Mouse (Mus musculus) lung, postnatal 0 days (tissue): Measurements from ENCODE around the gene Pax8. TPM values are rescaled to one million over a fixed set of nuclear protein-coding genes. Genes with fewer than 3 reads are reported as not detected.

ENCODE experiments used
- ATAC-seq: fragments of 200-750 bp; cut with Nextera tagmentation; 2 replicates; pipeline ENCODE4 v1.8.0; 2017; ENCODE audit warnings: moderate library complexity
- DNase-seq: peaks from one replicate; pipeline ENCODE4 v3.0.0-alpha.2; 2016; ENCODE audit warnings: low spot score
- H3K27ac ChIP-seq: fragments of 300-500 bp; sonication (generic); 2 replicates; pipeline ENCODE4 v1.5.1; 2014; ENCODE audit warnings: antibody characterized with exemption, mild to moderate bottlenecking, low read length, mixed read lengths
- H3K27me3 ChIP-seq: fragments of 300-500 bp; sonication (generic); replicated peaks from 2 replicates; pipeline ENCODE4 v1.6.1; 2014; ENCODE audit warnings: low read length, mixed read lengths; ENCODE audit not compliant: insufficient read depth
- H3K36me3 ChIP-seq: fragments of 300-500 bp; sonication (generic); 2 replicates; pipeline ENCODE4 v1.6.1; 2014; ENCODE audit warnings: low read length, mixed read lengths; ENCODE audit not compliant: insufficient read depth
- H3K4me1 ChIP-seq: fragments of 300-500 bp; sonication (generic); 2 replicates; pipeline ENCODE4 v1.6.1; 2014; ENCODE audit warnings: antibody characterized with exemption, low read depth, low read length, mixed read lengths; ENCODE audit not compliant: insufficient read depth
- H3K4me2 ChIP-seq: fragments of 300-500 bp; sonication (generic); replicated peaks from 2 replicates; pipeline ENCODE4 v1.6.1; 2014; ENCODE audit warnings: low read depth, mild to moderate bottlenecking, low read length, moderate library complexity, mixed read lengths
- H3K4me3 ChIP-seq: fragments of 300-500 bp; sonication (generic); 2 replicates; pipeline ENCODE4 v1.5.1; 2014; ENCODE audit warnings: low read depth, low read length
- H3K9ac ChIP-seq: fragments of 300-500 bp; sonication (generic); replicated peaks from 2 replicates; pipeline ENCODE4 v1.6.1; 2014; ENCODE audit warnings: low read depth, mild to moderate bottlenecking
- H3K9me3 ChIP-seq: fragments of 300-500 bp; sonication (generic); 2 replicates; pipeline ENCODE4 v1.6.1; 2016; ENCODE audit warnings: low read length, mixed read lengths
- CTCF ChIP-seq: IDR thresholded peaks from 2 replicates; pipeline ENCODE4 v1.5.1; 2016; ENCODE audit warnings: antibody characterized with exemption, mild to moderate bottlenecking
- EP300 ChIP-seq: IDR thresholded peaks from 2 replicates; pipeline ENCODE4 v1.6.1; 2016; ENCODE audit warnings: antibody characterized with exemption, mild to moderate bottlenecking, control low read depth
- WGBS: fragments of 180-500 bp; shearing (Covaris S2); extraction: QIAGEN DNeasy Blood & Tissue Kit; methylation state at CpG from one replicate; pipeline ENCODE4 v1.1.7; 2014; 5-methylcytosine and 5-hydroxymethylcytosine counted together
- polyA plus RNA-seq: library from polyadenylated mRNA; unstranded; fragments of >200 nt; fragmentation: Nextera tagmentation; extraction: Ambion mirVana; gene quantifications from 2 replicates; pipeline ENCODE4 v1.2.1, GENCODE M21; 2015

Gene Pax8
- polyA plus RNA-seq, 1 experiment from 2014 or later: not detected

GRCm38 (mm10) chr2:24441899-24442298, 33.5 kb downstream of the Pax8 start:
- no peak for TF ChIP-seq CTCF
- no peaks in the 10 kb centered on the region for H3K9me3 ChIP-seq

GRCm38 (mm10) chr2:24440056-24440455, 35.3 kb downstream of the Pax8 start:
- Histone ChIP-seq H3K36me3 (no peaks in the 10 kb centered on the region), H3K27me3 (no peaks in the 10 kb centered on the region), H3K4me1 (no peaks in the 10 kb centered on the region), H3K4me2 (no peak overlapping the region), H3K4me3 (no peak overlapping the region), H3K9me3 (no peaks in the 10 kb centered on the region), H3K27ac (no peak overlapping the region), H3K9ac (no peak overlapping the region)
- ATAC-seq (peak; percentile 78), DNase-seq (peak; percentile 44)
- 57% methylated on average over 2 of the region's 2 CpGs for WGBS
- TF ChIP-seq CTCF: no peak
- peak; percentile 91 for TF ChIP-seq EP300

More at GRCm38 (mm10) chr2:24441899-24442298, 33.5 kb downstream of the Pax8 start:
- Histone ChIP-seq H3K36me3 (no peaks in the 10 kb centered on the region), H3K9ac (no peak overlapping the region), H3K4me1 (no peaks in the 10 kb centered on the region), H3K4me3 (no peak overlapping the region), H3K27ac (no peak overlapping the region), H3K27me3 (no peaks in the 10 kb centered on the region), H3K4me2 (no peak overlapping the region)
- ATAC-seq: no peak
- DNase-seq: no peak

GRCm38 (mm10) chr2:24435699-24436098, 39.7 kb downstream of the Pax8 start:
- H3K4me3 ChIP-seq: no peak overlapping the region
- no peaks in the 10 kb centered on the region for H3K4me1 ChIP-seq
- H3K9ac ChIP-seq: no peak overlapping the region
- no peak overlapping the region for H3K27ac ChIP-seq
- TF ChIP-seq EP300 (no peak), CTCF (no peak)
- H3K4me2 ChIP-seq: no peak overlapping the region
- H3K9me3 ChIP-seq: no peaks in the 10 kb centered on the region
- no peaks in the 10 kb centered on the region for H3K36me3 ChIP-seq
- DNase-seq: no peak
- no peaks in the 10 kb centered on the region for H3K27me3 ChIP-seq
- no peak for ATAC-seq
- WGBS: 48% methylated on average over 11 of the region's 11 CpGs

- TF ChIP-seq EP300 (no peak), CTCF (no peak)
- Histone ChIP-seq H3K27me3 (no peaks in the 10 kb centered on the region), H3K36me3 (no peaks in the 10 kb centered on the region), H3K9ac (no peak overlapping the region), H3K27ac (no peak overlapping the region), H3K9me3 (no peaks in the 10 kb centered on the region), H3K4me1 (no peaks in the 10 kb centered on the region), H3K4me3 (no peak overlapping the region), H3K4me2 (no peak overlapping the region)
- ATAC-seq (no peak), DNase-seq (no peak)
- WGBS: 73% methylated on average over 2 of the region's 2 CpGs
Observed at GRCm38 (mm10) chr2:24434670-24435069, 40.7 kb downstream of the Pax8 start.

GRCm38 (mm10) chr2:24429806-24430205, 45.6 kb downstream of the Pax8 start:
- DNase-seq (no peak), ATAC-seq (no peak)
- no peak for TF ChIP-seq EP300
- TF ChIP-seq CTCF: no peak
- H3K9me3 ChIP-seq: no peaks in the 10 kb centered on the region
- H3K27ac ChIP-seq: no peak overlapping the region
- no peak overlapping the region for H3K9ac ChIP-seq
- WGBS: 68% methylated on average over 4 of the region's 4 CpGs
- H3K4me1 ChIP-seq: no peaks in the 10 kb centered on the region
- no peaks in the 10 kb centered on the region for H3K36me3 ChIP-seq
- H3K27me3 ChIP-seq: no peaks in the 10 kb centered on the region
- H3K4me3 ChIP-seq: no peak overlapping the region
- H3K4me2 ChIP-seq: no peak overlapping the region

GRCm38 (mm10) chr2:24427866-24428675, 47.3 kb downstream of the Pax8 start:
- Histone ChIP-seq H3K4me2 (no peak overlapping the region), H3K27me3 (no peaks in the 10 kb centered on the region), H3K4me3 (no peak overlapping the region), H3K9ac (no peak overlapping the region), H3K4me1 (no peaks in the 10 kb centered on the region), H3K27ac (no peak overlapping the region), H3K36me3 (no peaks in the 10 kb centered on the region), H3K9me3 (no peaks in the 10 kb centered on the region)
- ATAC-seq (no peak), DNase-seq (no peak)
- WGBS: 32% methylated on average over 11 of the region's 12 CpGs
- TF ChIP-seq CTCF (no peak), EP300 (no peak)
